Mouse (Mus musculus) megakaryocyte, embryonic 14.5 days (primary cell): ENCODE results near the gene Klhdc4.

ENCODE experiments used
- FLI1 ChIP-seq: IDR thresholded peaks from 2 replicates; pipeline ENCODE4 v1.6.1; 2012; ENCODE audit warnings: low read length, inconsistent platforms, mixed read lengths
- GATA1 ChIP-seq: IDR thresholded peaks from 3 replicates; pipeline ENCODE4 v1.6.1; 2012; ENCODE audit warnings: mixed read lengths, low read length, inconsistent platforms, borderline replicate concordance

GRCm38 (mm10) chr8:121792159-121792558 lies 37.2 kb downstream of the Klhdc4 start:
- TF ChIP-seq GATA1 (no peak), FLI1 (no peak)
